In the genomic region with DNA sequence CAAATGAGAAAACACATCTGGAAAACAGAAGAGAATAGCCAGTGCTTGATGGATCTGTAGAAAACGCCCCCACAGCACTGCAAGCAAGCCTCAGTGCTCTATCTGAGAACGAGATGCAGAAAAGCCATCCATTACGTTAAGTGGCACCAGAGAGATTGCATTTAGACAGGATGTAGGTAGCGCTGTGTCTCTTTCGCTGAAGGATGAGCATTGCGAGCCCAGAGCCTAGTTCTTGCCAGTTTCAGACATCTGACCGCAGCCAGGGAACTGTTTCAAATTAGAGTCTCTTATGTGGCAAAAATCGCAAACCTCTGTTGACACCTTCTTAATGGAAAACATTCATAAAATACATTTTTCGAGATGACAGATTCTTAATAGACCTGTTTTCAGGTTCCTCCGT, we compare ENCODE assay signal across 8 mouse cellular contexts. TPM values are rescaled to one million over a fixed set of nuclear protein-coding genes. Genes with fewer than 3 reads are reported as not detected.
A peak's percentile ranks its signal among the peaks of the same experiment; 100 is the strongest.
DNase-seq lines count a peak whose midpoint lies in the region; ATAC-seq and TF ChIP-seq lines count a peak whose summit lies in the region.

No protein-coding gene starts in this region.

- 7% methylated on average over 10 of the region's 10 CpGs for WGBS in embryonic facial prominence, embryonic 12.5 days
- 7% methylated on average over 10 of the region's 10 CpGs for WGBS in hindbrain, embryonic 16.5 days
- WGBS in stomach, embryonic 16.5 days, result 9% methylated on average over 10 of the region's 10 CpGs

- dilution Hi-C loops in CH12.LX (cut with MboI; ENCODE audit: extremely low pct_ligation_motif_present, extremely low pct_unique_long_range_greater_than_20kb, low sequenced_read_pairs), result no loop called here

- in situ Hi-C loops in CH12.LX (cut with MboI; ENCODE audit: low pct_ligation_motif_present, low pct_unique_long_range_greater_than_20kb, low sequenced_read_pairs), result no loop called here

- peak; percentile 0 for TF ChIP-seq RAD21 in CH12.LX (IDR thresholded peaks at IDR 0.05; ENCODE audit: low read depth, low read length)

- H3K36me3 ChIP-seq in CH12.LX (replicated peaks in 1 of 2; ENCODE audit: control insufficient read depth in 1 of 2, insufficient read depth in 1 of 2, low read length in 1 of 2), result peaks cover 8 to 33% of the 10 kb centered on the region in 2 experiments
- H3K36me3 ChIP-seq in embryonic facial prominence, embryonic 12.5 days, result peaks cover 13% of the 10 kb centered on the region
- no peaks in the 10 kb centered on the region; the same call in 1 of the 2 replicates for H3K36me3 ChIP-seq in hindbrain, embryonic 16.5 days (ENCODE audit: control insufficient read depth, insufficient read depth, low read length)
- 0 out of 2 replicates have a peak, but pooled peaks cover 9% of the 10 kb centered on the region for H3K36me3 ChIP-seq in stomach, embryonic 16.5 days (ENCODE audit: control insufficient read depth, insufficient read depth, low read length)

- no peak for TF ChIP-seq CTCF in CH12.LX (conservative IDR thresholded peaks at IDR 0.05 in 1 of 2, IDR thresholded peaks at IDR 0.05 in 1 of 2; ENCODE audit: low read depth in 2 of 2, low read length in 2 of 2)

- H3K4me2 ChIP-seq in CH12.LX (ENCODE audit: insufficient read depth, low read depth, poor library complexity, severe bottlenecking), result peak overlapping the region; percentile 52
- H3K4me2 ChIP-seq in embryonic facial prominence, embryonic 12.5 days (replicated peaks), result peak overlapping the region; percentile 78
- H3K4me2 ChIP-seq in hindbrain, embryonic 16.5 days (ENCODE audit: low read length), result peak overlapping the region; percentile 92
- H3K4me2 ChIP-seq in stomach, embryonic 16.5 days (ENCODE audit: low read depth, low read length), result peak overlapping the region; percentile 85

- DNase-seq in frontal cortex, postnatal 36 days (ENCODE audit: low spot score in 2 of 2), result peak; percentile 30 to 43
- no peak for DNase-seq in frontal cortex, postnatal 10 days (ENCODE audit: low spot score in 2 of 2)
- no peak for DNase-seq in CH12.LX (ENCODE audit: extremely low read depth)
- peak; percentile 35 for DNase-seq in lung, postnatal 25 days (ENCODE audit: low spot score)
- no peak for DNase-seq in testis, postnatal 10 days (ENCODE audit: low spot score)

- H3K4me1 ChIP-seq in CH12.LX (ENCODE audit: control insufficient read depth in 1 of 2, insufficient read depth in 2 of 2), result peaks cover 11 to 40% of the 10 kb centered on the region in 2 experiments; a peak in 3 of 4 replicates
- H3K4me1 ChIP-seq in embryonic facial prominence, embryonic 12.5 days, result peaks cover 40% of the 10 kb centered on the region
- peaks cover 32% of the 10 kb centered on the region for H3K4me1 ChIP-seq in hindbrain, embryonic 16.5 days (ENCODE audit: control insufficient read depth, insufficient read depth, low read depth, low read length)
- peaks cover 27% of the 10 kb centered on the region for H3K4me1 ChIP-seq in stomach, embryonic 16.5 days (ENCODE audit: control insufficient read depth, insufficient read depth, low read length)

- TF ChIP-seq POLR2A in CH12.LX (IDR thresholded peaks at IDR 0.05; ENCODE audit: low read depth, low read length), result no peak

- ATAC-seq in embryonic facial prominence, embryonic 12.5 days (ENCODE audit: insufficient number of reproducible peaks, insufficient read depth, low FRiP score, low TSS enrichment), result no peak
- no peak for ATAC-seq in hindbrain, embryonic 16.5 days
- no peak for ATAC-seq in stomach, embryonic 16.5 days (ENCODE audit: insufficient read depth, low FRiP score)

- H3K9ac ChIP-seq in CH12.LX (ENCODE audit: insufficient read depth, low read depth), result peak overlapping the region; percentile 71; the same call in 1 of the 2 replicates
- peak overlapping the region; percentile 87 for H3K9ac ChIP-seq in embryonic facial prominence, embryonic 12.5 days
- peak overlapping the region; percentile 96 for H3K9ac ChIP-seq in hindbrain, embryonic 16.5 days (ENCODE audit: low read depth, low read length)
- H3K9ac ChIP-seq in stomach, embryonic 16.5 days (ENCODE audit: low read length), result peak overlapping the region; percentile 96

- H3K79me2 ChIP-seq in CH12.LX (replicated peaks; ENCODE audit: control insufficient read depth, extremely low read depth, insufficient read depth, poor library complexity, severe bottlenecking), result peaks cover 12% of the 10 kb centered on the region

- no peak for TF ChIP-seq EP300 in CH12.LX (IDR thresholded peaks at IDR 0.05; ENCODE audit: low read length)

- peaks cover 2% of the 10 kb centered on the region for H3K27me3 ChIP-seq in CH12.LX (replicated peaks)
- no peaks in the 10 kb centered on the region for H3K27me3 ChIP-seq in embryonic facial prominence, embryonic 12.5 days
- H3K27me3 ChIP-seq in hindbrain, embryonic 16.5 days (replicated peaks; ENCODE audit: control insufficient read depth, insufficient read depth, low read length), result no peaks in the 10 kb centered on the region
- no peaks in the 10 kb centered on the region for H3K27me3 ChIP-seq in stomach, embryonic 16.5 days (ENCODE audit: control insufficient read depth, insufficient read depth, low read length)

- H3K9me3 ChIP-seq in CH12.LX (replicated peaks; ENCODE audit: low read length), result peaks cover 3% of the 10 kb centered on the region
- H3K9me3 ChIP-seq in embryonic facial prominence, embryonic 12.5 days, result no peaks in the 10 kb centered on the region
- H3K9me3 ChIP-seq in hindbrain, embryonic 16.5 days (ENCODE audit: control insufficient read depth, low read length), result no peaks in the 10 kb centered on the region
- H3K9me3 ChIP-seq in stomach, embryonic 16.5 days (replicated peaks; ENCODE audit: control insufficient read depth, low read length), result 0 out of 2 replicates have a peak, but pooled peaks cover 3% of the 10 kb centered on the region

- peak overlapping the region; percentile 81 to 85 (median 84) for H3K4me3 ChIP-seq in CH12.LX (replicated peaks in 1 of 3; ENCODE audit: low read depth in 2 of 3, low read length in 2 of 3, poor library complexity in 1 of 3)
- peak overlapping the region; percentile 71 for H3K4me3 ChIP-seq in embryonic facial prominence, embryonic 12.5 days
- H3K4me3 ChIP-seq in hindbrain, embryonic 16.5 days (ENCODE audit: low read length), result peak overlapping the region; percentile 96
- peak overlapping the region; percentile 97 for H3K4me3 ChIP-seq in stomach, embryonic 16.5 days (replicated peaks; ENCODE audit: low read length)

- H3K27ac ChIP-seq in CH12.LX (ENCODE audit: insufficient read depth, low read depth), result no peak overlapping the region
- no peak overlapping the region for H3K27ac ChIP-seq in embryonic facial prominence, embryonic 12.5 days
- H3K27ac ChIP-seq in hindbrain, embryonic 16.5 days (ENCODE audit: low read depth, low read length), result no peak overlapping the region
- peak overlapping the region; percentile 69 for H3K27ac ChIP-seq in stomach, embryonic 16.5 days (ENCODE audit: low read length)

TF ChIP-seq in CH12.LX, 34 proteins besides CTCF, POLR2A, EP300 and RAD21:
- no peak for TF ChIP-seq RCOR1 (conservative IDR thresholded peaks at IDR 0.05; ENCODE audit: low read depth, low read length)
- TF ChIP-seq USF2 (conservative IDR thresholded peaks at IDR 0.05; ENCODE audit: low read depth, low read length), result no peak
- no peak for TF ChIP-seq HCFC1 (IDR thresholded peaks at IDR 0.05; ENCODE audit: low read depth, low read length)
- TF ChIP-seq POLR2AphosphoS2 (IDR thresholded peaks at IDR 0.05; ENCODE audit: low read depth, low read length), result no peak
- no peak for TF ChIP-seq USF1 (IDR thresholded peaks at IDR 0.05; ENCODE audit: low read depth, low read length)
- TF ChIP-seq JUND (conservative IDR thresholded peaks at IDR 0.05; ENCODE audit: low read depth, low read length), result no peak
- TF ChIP-seq MYC (IDR thresholded peaks at IDR 0.05; ENCODE audit: low read depth, low read length), result no peak
- TF ChIP-seq PAX5 (IDR thresholded peaks at IDR 0.05; ENCODE audit: low read length), result no peak
- TF ChIP-seq CHD1 (IDR thresholded peaks at IDR 0.05; ENCODE audit: low read depth, low read length), result no peak
- TF ChIP-seq MAZ (IDR thresholded peaks at IDR 0.05; ENCODE audit: low read depth, low read length), result no peak
- no peak for TF ChIP-seq GABPA (IDR thresholded peaks at IDR 0.05; ENCODE audit: insufficient replicate concordance, low read depth, low read length)
- TF ChIP-seq UBTF (IDR thresholded peaks at IDR 0.05; ENCODE audit: low read depth, low read length), result no peak
- TF ChIP-seq NRF1 (IDR thresholded peaks at IDR 0.05; ENCODE audit: low read depth, low read length), result no peak
- TF ChIP-seq ZKSCAN1 (IDR thresholded peaks at IDR 0.05; ENCODE audit: borderline replicate concordance, low read depth, low read length), result no peak
- TF ChIP-seq IRF4 (IDR thresholded peaks at IDR 0.05; ENCODE audit: low read depth, low read length), result no peak
- TF ChIP-seq KAT2A (IDR thresholded peaks at IDR 0.05; ENCODE audit: insufficient replicate concordance, low read length), result no peak
- no peak for TF ChIP-seq SIN3A (IDR thresholded peaks at IDR 0.05; ENCODE audit: low read length)
- TF ChIP-seq JUN (IDR thresholded peaks at IDR 0.05; ENCODE audit: insufficient read depth, low read depth, low read length), result no peak
- no peak for TF ChIP-seq ZC3H11A (IDR thresholded peaks at IDR 0.05; ENCODE audit: low read depth, low read length)
- TF ChIP-seq MAFK (IDR thresholded peaks at IDR 0.05; ENCODE audit: insufficient replicate concordance, low read length), result no peak

RNA-seq across cellular contexts. Expression of gene Ankrd50, which starts 1.1 kb away (rescaled TPM):
- 11.2 and 24.6 TPM in 2 replicates for total RNA-seq in CH12.LX (2012; rRNA removed)
- total RNA-seq in CH12.LX (2014; rRNA removed), result 9.0 and 14.0 TPM in 2 replicates
- polyA plus RNA-seq in CH12.LX (2012; ENCODE audit: insufficient read length, low read depth), result 14.6 and 16.4 TPM in 2 replicates
- polyA plus RNA-seq in embryonic facial prominence, embryonic 12.5 days (2016; fragmentation: Nextera tagmentation; extraction: Ambion mirVana), result 30.1 and 31.1 TPM in 2 replicates
- polyA plus RNA-seq in hindbrain, embryonic 16.5 days (2015; fragmentation: Nextera tagmentation; extraction: Ambion mirVana), result 13.5 and 18.4 TPM in 2 replicates
- polyA plus RNA-seq in stomach, embryonic 16.5 days (2015; fragmentation: Nextera tagmentation; extraction: Ambion mirVana), result 21.0 and 21.3 TPM in 2 replicates

Comparison
In these comparisons a context has a peak if more than half of its experiments do, and no peak if none do; other contexts are left out.
1. DNase-seq: peak in frontal cortex, postnatal 36 days (2 of 2) and lung, postnatal 25 days (single experiment); none in frontal cortex, postnatal 10 days (0 of 2), CH12.LX (single experiment) and testis, postnatal 10 days (single experiment).
2. Peak in every context shown above with its lines, with median percentiles within 50 percentile points of each other: H3K4me2 ChIP-seq, H3K4me3 ChIP-seq and H3K9ac ChIP-seq.